Mouse (Mus musculus): ENCODE results near the gene Pnma5. TPM values are rescaled to one million over a fixed set of nuclear protein-coding genes. Genes with fewer than 3 reads are reported as not detected.

Gene Pnma5
- total RNA-seq, 2 experiments from 2014 or later: not detected

- DNase-seq: no peak
These were observed 51.3 kb downstream of the Pnma5 start for GRCm38 (mm10) chrX:72985607-72986006.

Small RNAs within 50 kb of the gene (microRNA-seq; reads per million reads assigned to microRNA genes)
- 0 to 0.27 reads per million in 2 experiments for gene Mir2137

Other genes starting within 250 kb of the Pnma5 start
- not detected for gene Gabrq, start 211.9 kb downstream of the Pnma5 start, total RNA-seq (2021)
- 10 to 100 TPM; 28.3 to 30.9 TPM for gene Cetn2, start 118.7 kb downstream of the Pnma5 start, total RNA-seq (2021)
- gene Nsdhl, start 118.5 kb downstream of the Pnma5 start, total RNA-seq (2021): 1 to 10 TPM; 4.2 to 6.4 TPM
- gene Zfp185, start 49.8 kb downstream of the Pnma5 start, total RNA-seq (2021): 1 to 10 TPM in 1 of 2 experiments, under 1 TPM in 1; 0.77 to 1.8 TPM
- not detected for gene Pnma3, start 27.7 kb upstream of the Pnma5 start, total RNA-seq (2021)
- gene Xlr4a, start 45.4 kb upstream of the Pnma5 start, total RNA-seq (2021): 1 to 10 TPM in 1 of 2 experiments, under 1 TPM in 1; 0.45 to 1.9 TPM
- gene Xlr3a, start 60.0 kb upstream of the Pnma5 start, total RNA-seq (2021): under 1 TPM; 0.47 to 0.62 TPM
- gene Gm14685, start 79.9 kb upstream of the Pnma5 start, total RNA-seq (2021): not detected
- not detected for gene Xlr5b, start 111.7 kb upstream of the Pnma5 start, total RNA-seq (2021)
- gene DXBay18, start 112.3 kb upstream of the Pnma5 start, total RNA-seq (2021): not detected
- not detected for gene Spin2d, start 139.9 kb upstream of the Pnma5 start, total RNA-seq (2021)
- 1 to 10 TPM in 1 of 2 experiments, under 1 TPM in 1; 0.75 to 1.2 TPM for gene Xlr3b, start 155.1 kb upstream of the Pnma5 start, total RNA-seq (2021)
- 1 to 10 TPM in 1 of 2 experiments, under 1 TPM in 1; 0.67 to 1.1 TPM for gene Xlr4b, start 177.2 kb upstream of the Pnma5 start, total RNA-seq (2021)
- gene F8a, start 191.2 kb upstream of the Pnma5 start, total RNA-seq (2021): 1 to 10 TPM; 6.6 to 7.2 TPM
- not detected for gene Xlr4c, start 206.0 kb upstream of the Pnma5 start, total RNA-seq (2021)
- not detected for gene Xlr3c, start 228.3 kb upstream of the Pnma5 start, total RNA-seq (2021)